Mouse (Mus musculus) ES-E14 (cell line): ENCODE data around the gene Lhpp. TPM values are rescaled to one million over a fixed set of nuclear protein-coding genes. Genes with fewer than 3 reads are reported as not detected.

Experiments
- DNase-seq: peaks from one replicate; pipeline ENCODE4 v3.0.0-alpha.2; 2013; ENCODE audit warnings: low read depth, low spot score
- H3K27ac ChIP-seq: 2 replicates; pipeline ENCODE4 v1.5.1; 2012; ENCODE audit warnings: low read depth, mild to moderate bottlenecking, low read length, moderate library complexity, mixed read lengths; ENCODE audit not compliant: poor library complexity, insufficient read depth, severe bottlenecking
- H3K36me3 ChIP-seq: 2 replicates; pipeline ENCODE4 v1.6.1; 2012; ENCODE audit warnings: mild to moderate bottlenecking, low read length, moderate library complexity, mixed read lengths; ENCODE audit not compliant: control insufficient read depth, poor library complexity, insufficient read depth, severe bottlenecking
- H3K4me1 ChIP-seq, 2 experiments: fragments of 150-350 bp in 1 of 2; sonication (generic) in 1 of 2; 2 replicates each; pipeline ENCODE4 v1.6.1; 2012; ENCODE audit warnings: low read length in 2 of 2, mild to moderate bottlenecking in 1 of 2, mixed read lengths in 1 of 2; ENCODE audit not compliant: control insufficient read depth in 2 of 2, insufficient read depth in 2 of 2, poor library complexity in 1 of 2
- H3K4me3 ChIP-seq, 2 experiments: fragments of 150-350 bp in 1 of 2; sonication (generic) in 1 of 2; 2 replicates each; pipeline ENCODE4 v1.5.1; 2012; ENCODE audit warnings: low read length in 2 of 2, low read depth in 1 of 2, mild to moderate bottlenecking in 1 of 2, mixed read lengths in 1 of 2; ENCODE audit not compliant: insufficient read depth in 1 of 2, poor library complexity in 1 of 2, severe bottlenecking in 1 of 2
- H3K9ac ChIP-seq: 2 replicates; pipeline ENCODE4 v1.6.1; 2012; ENCODE audit warnings: low read depth, mild to moderate bottlenecking, low read length, mixed read lengths; ENCODE audit not compliant: poor library complexity, insufficient read depth, severe bottlenecking
- H3K9me3 ChIP-seq: fragments of 150-350 bp; sonication (generic); 2 replicates; pipeline ENCODE4 v1.6.1; 2012; ENCODE audit warnings: low read depth, mild to moderate bottlenecking, low read length; ENCODE audit not compliant: control insufficient read depth, insufficient read depth
- CHD2 ChIP-seq: IDR thresholded peaks from 2 replicates; pipeline ENCODE4 v1.6.1; 2014; ENCODE audit warnings: mild to moderate bottlenecking, low read depth, low read length, inconsistent platforms
- HCFC1 ChIP-seq: IDR thresholded peaks from 2 replicates; pipeline ENCODE4 v1.6.1; 2012; ENCODE audit warnings: low read length, inconsistent platforms, borderline replicate concordance; ENCODE audit not compliant: insufficient read depth
- MAFK ChIP-seq: IDR thresholded peaks from 2 replicates; pipeline ENCODE4 v1.6.1; 2014; ENCODE audit warnings: mild to moderate bottlenecking, low read depth, low read length, inconsistent platforms; ENCODE audit not compliant: insufficient read depth
- ZC3H11A ChIP-seq: IDR thresholded peaks from 2 replicates; pipeline ENCODE4 v1.6.1; 2012; ENCODE audit warnings: low read depth, mild to moderate bottlenecking, inconsistent platforms, low read length, borderline replicate concordance
- ZNF384 ChIP-seq: IDR thresholded peaks from 2 replicates; pipeline ENCODE4 v1.6.1; 2012; ENCODE audit warnings: low read depth, low read length, inconsistent platforms
- in situ Hi-C, 2 experiments: fragments of 600-800 bp; cut with MboI; formaldehyde crosslinking; loops; one replicate each; pipeline ENCODE4 v1.15.1; 2025; ENCODE audit warnings: low sequenced_read_pairs in 2 of 2, inconsistent platforms in 1 of 2; ENCODE audit not compliant: unreplicated experiment in 2 of 2
- total RNA-seq: library from RNA; depleted of rRNA; stranded (reverse); fragments of 300-350 nt; gene quantifications from 2 replicates; pipeline ENCODE4 v1.2.3, GENCODE M21; 2012

Gene Lhpp
- total RNA-seq, 1 experiment, result 11.9 TPM

- H3K9me3 ChIP-seq, result no peaks in the 10 kb centered on the region
- DNase-seq, result no peak
- in situ Hi-C loops, result no loop called here
- H3K36me3 ChIP-seq, result no peaks in the 10 kb centered on the region
- H3K27ac ChIP-seq, result no peak overlapping the region
- H3K4me1 ChIP-seq, result no peaks in the 10 kb centered on the region; a peak in 1 of 4 replicates
- no peak overlapping the region for H3K4me3 ChIP-seq
- H3K9ac ChIP-seq, result no peak overlapping the region
- TF ChIP-seq CHD2 (no peak), ZC3H11A (no peak)
Measured at GRCm38 (mm10) chr7:132631313-132631712, 20.9 kb downstream of the Lhpp start.

GRCm38 (mm10) chr7:132637292-132637691 lies 26.9 kb downstream of the Lhpp start:
- in situ Hi-C loops, result no loop called here
- H3K36me3 ChIP-seq, result no peaks in the 10 kb centered on the region
- H3K9ac ChIP-seq, result no peak overlapping the region
- H3K4me1 ChIP-seq, result no peaks in the 10 kb centered on the region
- TF ChIP-seq ZNF384 (no peak), ZC3H11A (no peak), MAFK (no peak), HCFC1 (no peak), CHD2 (no peak)
- H3K9me3 ChIP-seq, result no peaks in the 10 kb centered on the region
- no peak overlapping the region for H3K4me3 ChIP-seq
- no peak overlapping the region for H3K27ac ChIP-seq
- no peak for DNase-seq

- DNase-seq, result peak; percentile 53
- no peaks in the 10 kb centered on the region for H3K4me1 ChIP-seq
- no peak overlapping the region for H3K9ac ChIP-seq
- TF ChIP-seq CHD2 (no peak), ZC3H11A (peak; percentile 16; the same call in 1 of the 2 replicates)
- no peak overlapping the region for H3K4me3 ChIP-seq
- no peaks in the 10 kb centered on the region for H3K9me3 ChIP-seq
- in situ Hi-C loops, result no loop called here
- H3K27ac ChIP-seq, result no peak overlapping the region
- H3K36me3 ChIP-seq, result no peaks in the 10 kb centered on the region
Measured at GRCm38 (mm10) chr7:132638446-132639087, 28.1 kb downstream of the Lhpp start.

- Histone ChIP-seq H3K4me3 (no peak overlapping the region), H3K36me3 (no peaks in the 10 kb centered on the region), H3K27ac (no peak overlapping the region), H3K4me1 (no peaks in the 10 kb centered on the region), H3K9ac (no peak overlapping the region), H3K9me3 (no peaks in the 10 kb centered on the region)
- no peak for DNase-seq
- TF ChIP-seq CHD2, result no peak
- TF ChIP-seq HCFC1, result no peak
- no peak for TF ChIP-seq MAFK
- no peak for TF ChIP-seq ZC3H11A
- no peak for TF ChIP-seq ZNF384
- in situ Hi-C loops, result no loop called here
Measured at GRCm38 (mm10) chr7:132640946-132641345, 30.5 kb downstream of the Lhpp start.

- Histone ChIP-seq H3K27ac (no peak overlapping the region), H3K4me1 (no peaks in the 10 kb centered on the region), H3K4me3 (no peak overlapping the region), H3K9me3 (no peaks in the 10 kb centered on the region), H3K36me3 (no peaks in the 10 kb centered on the region), H3K9ac (no peak overlapping the region)
- TF ChIP-seq HCFC1 (no peak), ZC3H11A (no peak), CHD2 (no peak), ZNF384 (no peak), MAFK (no peak)
- no peak for DNase-seq
- in situ Hi-C loops, result no loop called here
Measured at GRCm38 (mm10) chr7:132641606-132642005, 31.2 kb downstream of the Lhpp start.
